Mouse (Mus musculus) neural tube, embryonic 15.5 days (tissue): ENCODE data around the gene Tet1. TPM values are rescaled to one million over a fixed set of nuclear protein-coding genes. Genes with fewer than 3 reads are reported as not detected.

ENCODE experiments used
- ATAC-seq: fragments of 200-750 bp; cut with Nextera tagmentation; 2 replicates; pipeline ENCODE4 v1.8.0; 2017; ENCODE audit warnings: mild to moderate bottlenecking, moderate TSS enrichment, moderate library complexity; ENCODE audit not compliant: low FRiP score
- H3K27ac ChIP-seq: fragments of 300-500 bp; sonication (generic); replicated peaks from 2 replicates; pipeline ENCODE4 v1.5.1; 2015; ENCODE audit warnings: mild to moderate bottlenecking, inconsistent platforms
- H3K27me3 ChIP-seq: fragments of 300-500 bp; sonication (generic); replicated peaks from 2 replicates; pipeline ENCODE4 v1.6.1; 2015; ENCODE audit warnings: inconsistent platforms
- H3K36me3 ChIP-seq: fragments of 300-500 bp; sonication (generic); 2 replicates; pipeline ENCODE4 v1.6.1; 2015; ENCODE audit warnings: inconsistent platforms
- H3K4me1 ChIP-seq: fragments of 300-500 bp; sonication (generic); 2 replicates; pipeline ENCODE4 v1.6.1; 2015; ENCODE audit warnings: inconsistent platforms
- H3K4me2 ChIP-seq: fragments of 300-500 bp; sonication (generic); 2 replicates; pipeline ENCODE4 v1.6.1; 2015; ENCODE audit warnings: inconsistent platforms, mild to moderate bottlenecking, moderate library complexity
- H3K4me3 ChIP-seq: fragments of 300-500 bp; sonication (generic); replicated peaks from 2 replicates; pipeline ENCODE4 v1.5.1; 2015; ENCODE audit warnings: mild to moderate bottlenecking, inconsistent platforms
- H3K9ac ChIP-seq: fragments of 300-500 bp; sonication (generic); replicated peaks from 2 replicates; pipeline ENCODE4 v1.6.1; 2015; ENCODE audit warnings: mild to moderate bottlenecking, inconsistent platforms
- H3K9me3 ChIP-seq: fragments of 300-500 bp; sonication (generic); replicated peaks from 2 replicates; pipeline ENCODE4 v1.6.1; 2016; ENCODE audit warnings: inconsistent platforms
- WGBS: fragments of 180-500 bp; shearing (Covaris S2); methylation state at CpG from one replicate; pipeline ENCODE4 v1.1.7; 2015; ENCODE audit warnings: mixed read lengths; 5-methylcytosine and 5-hydroxymethylcytosine counted together
- polyA plus RNA-seq: library from polyadenylated mRNA; unstranded; fragments of >200 nt; fragmentation: Nextera tagmentation; extraction: Ambion mirVana; gene quantifications from 2 replicates; pipeline ENCODE4 v1.2.1, GENCODE M21; 2015

Tet1 gene
- polyA plus RNA-seq, 1 experiment from 2014 or later = 37.8 TPM

- Histone ChIP-seq H3K9ac (no peak overlapping the region), H3K4me2 (no peak overlapping the region), H3K27ac (no peak overlapping the region), H3K27me3 (no peaks in the 10 kb centered on the region), H3K4me3 (no peak overlapping the region), H3K4me1 (no peaks in the 10 kb centered on the region), H3K9me3 (no peaks in the 10 kb centered on the region), H3K36me3 (no peaks in the 10 kb centered on the region)
- 59% methylated on average over 1 of the region's 1 CpGs for WGBS
- no peak for ATAC-seq
Measured at GRCm38 (mm10) chr10:62902829-62903228, 6.0 kb downstream of the Tet1 start.

GRCm38 (mm10) chr10:62901826-62902225 lies 7.0 kb downstream of the Tet1 start:
- Histone ChIP-seq H3K36me3 (no peaks in the 10 kb centered on the region), H3K4me1 (no peaks in the 10 kb centered on the region), H3K27me3 (no peaks in the 10 kb centered on the region), H3K9ac (no peak overlapping the region), H3K4me2 (no peak overlapping the region), H3K4me3 (no peak overlapping the region), H3K27ac (no peak overlapping the region), H3K9me3 (no peaks in the 10 kb centered on the region)
- no peak for ATAC-seq
- 49% methylated on average over 8 of the region's 8 CpGs for WGBS

- no peak overlapping the region for H3K9ac ChIP-seq
- no peaks in the 10 kb centered on the region for H3K9me3 ChIP-seq
- no peaks in the 10 kb centered on the region for H3K4me1 ChIP-seq
- no peak overlapping the region for H3K4me2 ChIP-seq
- no peaks in the 10 kb centered on the region for H3K36me3 ChIP-seq
- H3K27ac ChIP-seq = no peak overlapping the region
- no peak for ATAC-seq
- no peak overlapping the region for H3K4me3 ChIP-seq
- no peaks in the 10 kb centered on the region for H3K27me3 ChIP-seq
- WGBS = 98% methylated on average over 4 of the region's 4 CpGs
Measured at GRCm38 (mm10) chr10:62900144-62900543, 8.7 kb downstream of the Tet1 start.

GRCm38 (mm10) chr10:62898061-62898460 lies 10.7 kb downstream of the Tet1 start:
- WGBS = 93% methylated on average over 2 of the region's 2 CpGs
- no peak overlapping the region for H3K4me2 ChIP-seq
- no peak overlapping the region for H3K4me3 ChIP-seq
- no peaks in the 10 kb centered on the region for H3K36me3 ChIP-seq
- ATAC-seq = no peak
- no peaks in the 10 kb centered on the region for H3K9me3 ChIP-seq
- H3K27me3 ChIP-seq = no peaks in the 10 kb centered on the region
- no peak overlapping the region for H3K27ac ChIP-seq
- no peak overlapping the region for H3K9ac ChIP-seq
- H3K4me1 ChIP-seq = no peaks in the 10 kb centered on the region

GRCm38 (mm10) chr10:62897437-62897836 lies 11.4 kb downstream of the Tet1 start:
- H3K27ac ChIP-seq = no peak overlapping the region
- no peak overlapping the region for H3K9ac ChIP-seq
- WGBS = 96% methylated on average over 3 of the region's 3 CpGs
- H3K9me3 ChIP-seq = no peaks in the 10 kb centered on the region
- no peaks in the 10 kb centered on the region for H3K27me3 ChIP-seq
- no peak overlapping the region for H3K4me2 ChIP-seq
- no peaks in the 10 kb centered on the region for H3K4me1 ChIP-seq
- ATAC-seq = no peak
- no peak overlapping the region for H3K4me3 ChIP-seq
- no peaks in the 10 kb centered on the region for H3K36me3 ChIP-seq

GRCm38 (mm10) chr10:62896774-62897173 lies 12.0 kb downstream of the Tet1 start:
- Histone ChIP-seq H3K4me1 (no peaks in the 10 kb centered on the region), H3K4me2 (no peak overlapping the region), H3K27ac (no peak overlapping the region), H3K9me3 (no peaks in the 10 kb centered on the region), H3K27me3 (no peaks in the 10 kb centered on the region), H3K9ac (no peak overlapping the region), H3K36me3 (no peaks in the 10 kb centered on the region), H3K4me3 (no peak overlapping the region)
- 78% methylated on average over 4 of the region's 4 CpGs for WGBS
- ATAC-seq = no peak

- no peak for ATAC-seq
- Histone ChIP-seq H3K9me3 (no peaks in the 10 kb centered on the region), H3K4me1 (no peaks in the 10 kb centered on the region), H3K9ac (no peak overlapping the region), H3K27ac (no peak overlapping the region), H3K27me3 (no peaks in the 10 kb centered on the region), H3K4me2 (no peak overlapping the region), H3K4me3 (no peak overlapping the region), H3K36me3 (no peaks in the 10 kb centered on the region)
- 82% methylated on average over 4 of the region's 4 CpGs for WGBS
Measured at GRCm38 (mm10) chr10:62896035-62896434, 12.8 kb downstream of the Tet1 start.

GRCm38 (mm10) chr10:62895386-62895785 lies 13.4 kb downstream of the Tet1 start:
- no peak for ATAC-seq
- Histone ChIP-seq H3K9ac (no peak overlapping the region), H3K27ac (no peak overlapping the region), H3K36me3 (no peaks in the 10 kb centered on the region), H3K4me3 (no peak overlapping the region), H3K27me3 (no peaks in the 10 kb centered on the region), H3K4me1 (no peaks in the 10 kb centered on the region), H3K9me3 (no peaks in the 10 kb centered on the region), H3K4me2 (no peak overlapping the region)
- WGBS = 87% methylated on average over 6 of the region's 6 CpGs

- no peak for ATAC-seq
- H3K36me3 ChIP-seq = no peaks in the 10 kb centered on the region
- 74% methylated on average over 3 of the region's 3 CpGs for WGBS
Measured at GRCm38 (mm10) chr10:62894447-62894846, 14.3 kb downstream of the Tet1 start.

GRCm38 (mm10) chr10:62893356-62893884 lies 15.4 kb downstream of the Tet1 start:
- H3K27ac ChIP-seq = no peak overlapping the region
- H3K4me3 ChIP-seq = no peak overlapping the region
- no peak overlapping the region for H3K9ac ChIP-seq
- no peaks in the 10 kb centered on the region for H3K4me1 ChIP-seq
- H3K27me3 ChIP-seq = no peaks in the 10 kb centered on the region
- no peak for ATAC-seq
- no peak overlapping the region for H3K4me2 ChIP-seq
- no peaks in the 10 kb centered on the region for H3K36me3 ChIP-seq
- WGBS = 70% methylated on average over 6 of the region's 6 CpGs
- no peaks in the 10 kb centered on the region for H3K9me3 ChIP-seq

More at GRCm38 (mm10) chr10:62894447-62894846, 14.3 kb downstream of the Tet1 start:
- Histone ChIP-seq H3K9me3 (no peaks in the 10 kb centered on the region), H3K4me3 (no peak overlapping the region), H3K9ac (no peak overlapping the region), H3K27ac (no peak overlapping the region), H3K4me2 (no peak overlapping the region), H3K4me1 (no peaks in the 10 kb centered on the region), H3K27me3 (no peaks in the 10 kb centered on the region)

- H3K9ac ChIP-seq = no peak overlapping the region
- H3K27ac ChIP-seq = no peak overlapping the region
- no peaks in the 10 kb centered on the region for H3K36me3 ChIP-seq
- 31% methylated on average over 4 of the region's 4 CpGs for whole genome bisulfite sequencing
- H3K27me3 ChIP-seq = no peaks in the 10 kb centered on the region
- no peak for ATAC-seq
- no peak overlapping the region for H3K4me2 ChIP-seq
- no peaks in the 10 kb centered on the region for H3K9me3 ChIP-seq
- H3K4me3 ChIP-seq = no peak overlapping the region
- H3K4me1 ChIP-seq = no peaks in the 10 kb centered on the region
Measured at GRCm38 (mm10) chr10:62892549-62893232, 16.1 kb downstream of the Tet1 start.

- 90% methylated on average over 3 of the region's 3 CpGs for WGBS
- no peak overlapping the region for H3K4me2 ChIP-seq
- no peak for ATAC-seq
- H3K9me3 ChIP-seq = no peaks in the 10 kb centered on the region
- H3K9ac ChIP-seq = no peak overlapping the region
- H3K36me3 ChIP-seq = no peaks in the 10 kb centered on the region
- H3K27ac ChIP-seq = no peak overlapping the region
- no peak overlapping the region for H3K4me3 ChIP-seq
- H3K27me3 ChIP-seq = peaks cover 12% of the 10 kb centered on the region
- peaks cover 15% of the 10 kb centered on the region for H3K4me1 ChIP-seq
Measured at GRCm38 (mm10) chr10:62891025-62891424, 17.8 kb downstream of the Tet1 start.
